Mouse (Mus musculus): ENCODE measurements around the gene Pcdh10. TPM values are rescaled to one million over a fixed set of nuclear protein-coding genes. Genes with fewer than 3 reads are reported as not detected.

Gene Pcdh10
- polyA plus RNA-seq, 1 experiment from 2014 or later: 0.04 TPM

- Histone ChIP-seq H3K27ac (ENCODE audit: low read length) (no peak overlapping the region), H3K4me1 (ENCODE audit: control insufficient read depth, insufficient read depth, low read length) (no peaks in the 10 kb centered on the region), H3K27me3 (ENCODE audit: control insufficient read depth, insufficient read depth, low read length) (no peaks in the 10 kb centered on the region), H3K9ac (ENCODE audit: low read length) (no peak overlapping the region), H3K36me3 (ENCODE audit: control insufficient read depth, insufficient read depth) (no peaks in the 10 kb centered on the region), H3K4me3 (ENCODE audit: low read length) (no peak overlapping the region), H3K4me2 (ENCODE audit: low read depth, low read length) (no peak overlapping the region; the same call in 1 of the 2 replicates), H3K9me3 (replicated peaks; ENCODE audit: control insufficient read depth, low read length) (no peaks in the 10 kb centered on the region)
- ATAC-seq (replicated peaks; ENCODE audit: extremely low read depth, insufficient read depth, low FRiP score): no peak
- 50% methylated on average over 11 of the region's 11 CpGs for WGBS
Observed at GRCm38 (mm10) chr3:45432172-45432765, 54.1 kb downstream of the Pcdh10 start.

Measured in heart, embryonic 16.5 days (tissue).